Mouse (Mus musculus) gastrocnemius, adult 2 months (tissue): ENCODE results near the gene Tspyl2. TPM values are rescaled to one million over a fixed set of nuclear protein-coding genes. Genes with fewer than 3 reads are reported as not detected.
"Not testable (repeated sequence)": the region's sequence is repeated elsewhere in the genome, so short reads cannot be mapped to it uniquely, and the experiment has no call there.

Experiments
- DNase-seq: peaks from one replicate; pipeline ENCODE4 v3.0.0; 2022
- H3K27ac ChIP-seq: fragments of 200-600 bp; 2 replicates; pipeline ENCODE4 v1.8.1; 2022; ENCODE audit warnings: mild to moderate bottlenecking
- H3K4me3 ChIP-seq: fragments of 200-600 bp; 2 replicates; pipeline ENCODE4 v1.8.1; 2022; ENCODE audit warnings: mild to moderate bottlenecking, moderate library complexity
- CTCF ChIP-seq: fragments of 200-600 bp; IDR thresholded peaks from 2 replicates; pipeline ENCODE4 v1.8.1; 2022; ENCODE audit warnings: antibody characterized with exemption, mild to moderate bottlenecking, moderate library complexity
- intact Hi-C: fragments of 180-260 bp; cut with DNase I; formaldehyde crosslinking; loops from one replicate; pipeline ENCODE4 v1.15.1; 2025
- total RNA-seq, 2 experiments: library from RNA; stranded (reverse); gene quantifications; 2 replicates each; pipeline ENCODE4 v1.2.3; 2021

Gene Tspyl2
- total RNA-seq, 2 experiments from 2014 or later = 10.7 to 14.8 TPM

DNA sequence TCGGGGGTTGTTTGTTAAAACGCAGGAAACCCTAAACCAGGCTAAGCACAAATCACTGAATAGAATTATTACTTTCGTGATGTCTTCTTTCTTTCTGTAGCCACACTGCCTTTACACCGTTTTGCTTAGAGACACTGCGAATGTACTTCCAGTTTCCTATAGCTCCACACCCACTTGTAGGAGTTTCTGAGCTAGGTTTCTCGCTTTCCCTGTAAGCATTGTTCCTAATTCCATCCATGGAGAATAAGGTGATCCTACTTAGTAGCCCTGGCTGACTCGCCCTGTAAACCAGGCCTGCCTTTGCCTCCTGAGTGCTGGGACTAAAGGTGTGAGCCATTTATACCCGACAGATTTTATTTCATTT is 14.6 kb downstream of the Tspyl2 start:
- intact Hi-C loops = no loop called here
- no peak for TF ChIP-seq CTCF
- H3K27ac ChIP-seq = peak overlapping the region; percentile 80
- DNase-seq = no peak
- peak overlapping the region; percentile 76 for H3K4me3 ChIP-seq

DNA sequence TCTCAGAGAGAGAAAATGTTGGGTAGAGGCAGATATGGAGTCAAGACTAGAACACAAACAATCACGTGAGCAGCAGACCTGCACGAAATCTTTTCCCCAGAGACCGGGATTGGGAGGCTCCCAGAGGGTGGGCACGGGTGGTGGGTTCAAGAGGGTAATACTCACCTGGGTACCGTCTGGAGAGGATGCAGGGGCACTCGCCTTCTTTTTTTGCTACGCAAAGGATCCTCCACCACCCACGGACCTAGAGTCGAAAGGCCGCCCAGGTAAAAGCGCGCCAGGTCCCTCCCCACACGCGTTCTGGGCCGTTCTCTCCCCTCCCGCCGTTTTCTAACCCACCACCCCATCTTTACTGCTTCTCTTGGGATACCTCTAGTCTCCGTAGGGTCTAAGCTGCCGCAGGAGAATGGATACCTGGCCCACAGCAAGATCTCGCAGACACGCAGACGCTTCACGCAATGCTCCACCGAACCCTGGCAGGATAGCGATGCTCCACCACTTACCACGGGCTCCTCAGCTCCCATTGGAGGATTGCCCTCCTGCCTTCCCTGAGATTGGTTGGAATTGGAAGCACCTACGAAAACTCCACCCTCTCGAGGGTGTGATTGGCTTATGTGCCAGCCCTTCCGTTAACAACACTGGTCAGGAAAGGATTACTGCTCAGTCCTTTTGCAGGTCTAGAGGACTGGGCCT is 15.1 kb downstream of the Tspyl2 start, which contains the start of gene Kantr:
Kantr (minus strand) TSS at position 500 of the 693 bp plus-strand sequence.
- Histone ChIP-seq H3K4me3 (peak within 1 kb of the TSS; percentile 76), H3K27ac (peak within 1 kb of the TSS; percentile 80)
- no peak for TF ChIP-seq CTCF
- DNase-seq = peak; percentile 84
- intact Hi-C loops = no loop called here

DNA sequence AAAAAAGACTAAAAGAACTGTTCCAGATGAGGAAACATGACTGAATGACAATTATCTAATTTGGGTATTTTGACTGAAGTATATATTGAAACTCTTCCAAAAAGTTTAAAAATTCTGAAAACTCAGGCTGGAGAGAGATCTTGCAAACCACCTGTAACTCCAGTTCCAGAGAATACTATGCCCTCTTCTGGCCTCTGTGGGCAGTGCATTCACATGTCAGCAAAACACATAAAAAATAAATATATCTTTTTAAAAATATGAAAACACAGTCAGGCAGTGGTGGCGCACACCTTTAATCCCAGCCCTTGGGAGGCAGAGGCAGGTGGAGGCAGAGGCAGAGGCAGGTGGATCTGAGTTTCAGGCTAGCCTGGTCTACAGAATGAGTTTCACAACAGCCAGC is 18.6 kb downstream of the Tspyl2 start:
- TF ChIP-seq CTCF = peak; percentile 28
- H3K4me3 ChIP-seq = no peak overlapping the region
- H3K27ac ChIP-seq = no peak overlapping the region
- intact Hi-C loops = no loop called here
- DNase-seq = no peak

DNA sequence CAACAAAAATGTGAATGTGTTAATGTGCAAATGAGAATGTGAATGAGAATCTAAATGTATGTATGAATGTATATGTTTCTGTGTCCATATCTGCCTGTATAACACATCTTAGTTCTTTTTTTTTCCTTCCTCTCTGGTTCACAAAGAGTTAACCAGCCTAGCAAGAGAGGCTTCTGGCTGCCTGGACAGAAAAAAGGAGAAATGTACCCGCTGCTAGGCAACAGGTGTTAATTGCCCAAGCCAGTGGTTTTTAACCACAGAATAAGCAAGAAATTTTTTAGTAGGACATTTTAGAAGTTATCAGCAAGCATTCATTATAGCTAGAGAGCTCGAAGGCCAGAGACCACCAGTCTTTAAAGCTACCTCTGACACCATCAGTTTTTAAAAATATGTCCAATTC is 19.4 kb downstream of the Tspyl2 start:
- intact Hi-C loops = no loop called here
- no peak overlapping the region for H3K27ac ChIP-seq
- no peak for TF ChIP-seq CTCF
- DNase-seq = no peak
- H3K4me3 ChIP-seq = no peak overlapping the region

DNA sequence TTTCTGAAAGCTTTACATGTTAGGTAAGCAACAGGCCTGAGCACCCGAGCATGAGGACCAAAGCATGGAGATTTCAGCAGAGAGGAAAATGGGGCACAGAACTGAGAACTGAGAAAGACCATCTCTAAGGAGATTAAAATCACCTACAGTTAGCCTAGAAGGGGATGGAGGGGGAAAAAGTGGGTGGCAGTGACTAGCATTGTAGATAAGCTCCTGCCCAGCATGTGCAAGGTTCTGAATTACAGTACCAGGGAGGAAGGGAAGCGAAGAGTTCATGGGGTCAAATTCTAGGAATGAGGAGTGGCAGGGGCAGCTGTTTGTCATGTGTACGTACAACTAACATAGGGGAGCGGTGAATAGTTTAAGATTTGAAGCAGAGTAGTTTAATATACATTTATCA is 21.7 kb downstream of the Tspyl2 start:
- TF ChIP-seq CTCF = no peak
- intact Hi-C loops = no loop called here
- DNase-seq = no peak

DNA sequence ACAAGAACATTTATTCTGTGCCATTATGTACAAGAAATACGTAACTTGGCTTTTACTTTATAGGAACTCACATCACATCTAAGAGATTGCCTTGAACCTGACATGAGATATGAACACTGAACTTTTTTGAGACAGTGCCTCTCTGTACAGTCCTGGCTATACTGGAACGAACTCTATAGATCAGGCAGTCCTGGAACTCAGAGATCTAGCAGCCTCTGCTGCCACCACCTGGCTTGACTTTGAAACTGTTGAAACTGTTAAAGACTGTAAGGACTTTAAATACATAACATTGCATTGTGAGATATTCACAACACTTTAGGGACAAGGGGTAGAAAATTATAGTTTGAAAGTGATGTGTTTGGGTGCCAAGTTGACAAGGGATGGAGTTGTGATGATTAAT is 34.3 kb downstream of the Tspyl2 start:
- no peak overlapping the region for H3K27ac ChIP-seq
- H3K4me3 ChIP-seq = no peak overlapping the region
- peak; percentile 65 for TF ChIP-seq CTCF
- no peak for DNase-seq
- intact Hi-C loops = no loop called here

More for the DNA sequence above, 21.7 kb downstream of the Tspyl2 start:
- Histone ChIP-seq H3K4me3 (no peak overlapping the region), H3K27ac (no peak overlapping the region)

DNA sequence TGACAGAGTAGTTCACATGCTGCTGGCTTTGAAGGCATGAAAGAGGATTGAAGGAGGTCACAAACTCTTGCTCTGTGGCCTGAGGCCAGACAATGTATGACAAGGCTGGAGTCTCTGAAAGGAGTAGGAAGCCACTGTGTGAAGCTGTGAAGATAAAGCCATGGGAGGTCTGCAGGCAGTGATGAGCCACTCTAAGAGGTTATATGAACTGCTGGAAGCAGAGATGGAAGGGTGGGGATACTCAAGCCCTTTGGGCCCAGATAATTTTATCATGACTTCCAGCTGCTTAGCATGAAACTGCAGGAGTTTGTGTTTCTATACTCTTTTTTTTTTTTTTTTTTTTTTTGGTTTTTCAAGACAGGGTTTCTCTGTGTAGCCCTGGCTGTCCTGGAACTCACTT is 34.9 kb downstream of the Tspyl2 start:
- Histone ChIP-seq H3K4me3 (no peak overlapping the region), H3K27ac (no peak overlapping the region)
- intact Hi-C loops = no loop called here
- TF ChIP-seq CTCF = no peak
- DNase-seq = no peak

DNA sequence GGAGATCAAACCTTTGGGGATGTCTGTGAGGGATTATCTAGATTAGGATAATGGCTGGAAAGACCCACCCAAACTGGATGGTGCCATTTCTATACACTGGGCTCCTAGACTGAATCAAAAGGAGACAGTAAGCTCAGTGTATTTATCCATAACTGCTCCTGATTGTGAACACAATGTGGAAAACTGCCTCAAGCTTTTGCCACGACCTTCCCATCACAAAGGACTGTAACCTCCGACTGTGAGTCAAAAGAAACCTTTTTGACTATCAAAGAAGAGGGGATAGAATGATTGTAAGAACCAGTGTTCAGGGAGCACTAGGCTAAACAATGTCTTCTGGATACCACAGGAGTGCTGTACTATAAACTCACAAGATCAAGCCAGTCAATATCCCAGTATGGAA is 36.0 kb downstream of the Tspyl2 start:
- DNase-seq = no peak
- Histone ChIP-seq H3K4me3 (no peak overlapping the region), H3K27ac (no peak overlapping the region)
- intact Hi-C loops = no loop called here
- TF ChIP-seq CTCF = no peak

DNA sequence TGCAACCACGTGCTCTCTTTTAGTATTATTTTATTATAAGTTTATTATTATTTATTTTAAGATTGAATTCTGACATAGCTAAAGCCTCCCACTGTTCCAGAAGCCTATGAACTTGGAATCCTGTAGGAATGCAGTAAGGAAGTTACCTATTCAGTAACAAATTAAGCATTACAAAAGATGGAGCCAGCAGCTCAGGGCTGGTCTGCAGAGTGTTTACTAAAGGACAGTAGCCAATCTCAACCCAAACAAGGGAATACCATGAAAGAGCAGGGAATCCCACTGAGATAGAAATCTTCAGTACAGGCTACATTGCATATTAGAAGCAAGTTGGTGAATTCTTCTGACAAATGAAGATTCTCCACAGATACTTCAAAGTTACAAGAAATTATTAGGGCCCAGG is 55.2 kb downstream of the Tspyl2 start:
- H3K27ac ChIP-seq, H3K4me3 ChIP-seq, DNase-seq, intact Hi-C loops: not testable (repeated sequence)

Other genes starting within 250 kb of the Tspyl2 start
- gene Iqsec2, start 198.2 kb downstream of the Tspyl2 start, total RNA-seq = 10 to 100 TPM; 12.5 to 33.5 TPM
- 10 to 100 TPM; 19.4 to 33.7 TPM for gene Kdm5c, start 109.4 kb downstream of the Tspyl2 start, total RNA-seq
- 1 to 10 TPM; 1.3 to 1.6 TPM for gene Kantr, start 14.9 kb downstream of the Tspyl2 start, total RNA-seq
- gene Gpr173, start 26.3 kb upstream of the Tspyl2 start, total RNA-seq = under 1 TPM in 1 of 2 experiments, not detected in 1; 0.39 TPM
- not detected for gene Cldn34a, start 220.9 kb upstream of the Tspyl2 start, total RNA-seq